Mouse (Mus musculus) limb, embryonic 12.5 days (tissue): ENCODE measurements around the gene Tmem14a. TPM values are rescaled to one million over a fixed set of nuclear protein-coding genes. Genes with fewer than 3 reads are reported as not detected.

Experiments used
- ATAC-seq: fragments of 200-750 bp; cut with Nextera tagmentation; 2 replicates; pipeline ENCODE4 v1.8.0; 2017; ENCODE audit warnings: low read depth, moderate TSS enrichment; ENCODE audit not compliant: insufficient number of reproducible peaks, insufficient read depth, low FRiP score, low TSS enrichment
- H3K27ac ChIP-seq: fragments of 300-500 bp; sonication (generic); 2 replicates; pipeline ENCODE4 v1.5.1; 2016; ENCODE audit warnings: mild to moderate bottlenecking, moderate library complexity
- H3K27me3 ChIP-seq: fragments of 300-500 bp; sonication (generic); 2 replicates; pipeline ENCODE4 v1.6.1; 2016; ENCODE audit warnings: mild to moderate bottlenecking, moderate library complexity
- H3K36me3 ChIP-seq: fragments of 300-500 bp; sonication (generic); 2 replicates; pipeline ENCODE4 v1.6.1; 2016; ENCODE audit warnings: mild to moderate bottlenecking, moderate library complexity
- H3K4me1 ChIP-seq: fragments of 300-500 bp; sonication (generic); replicated peaks from 2 replicates; pipeline ENCODE4 v1.6.1; 2016
- H3K4me2 ChIP-seq: fragments of 300-500 bp; sonication (generic); 2 replicates; pipeline ENCODE4 v1.6.1; 2016; ENCODE audit warnings: mild to moderate bottlenecking, moderate library complexity
- H3K4me3 ChIP-seq: fragments of 300-500 bp; sonication (generic); replicated peaks from 2 replicates; pipeline ENCODE4 v1.5.1; 2016; ENCODE audit warnings: mild to moderate bottlenecking
- H3K9ac ChIP-seq: fragments of 300-500 bp; sonication (generic); replicated peaks from 2 replicates; pipeline ENCODE4 v1.6.1; 2016; ENCODE audit warnings: mild to moderate bottlenecking, moderate library complexity
- H3K9me3 ChIP-seq: fragments of 300-500 bp; sonication (generic); 2 replicates; pipeline ENCODE4 v1.6.1; 2016; ENCODE audit warnings: mild to moderate bottlenecking, moderate library complexity
- whole genome bisulfite sequencing: fragments of 180-500 bp; shearing (Covaris S2); methylation state at CpG from one replicate; pipeline ENCODE4 v1.1.7; 2016; 5-methylcytosine and 5-hydroxymethylcytosine counted together
- polyA plus RNA-seq: library from polyadenylated mRNA; unstranded; fragments of >200 nt; fragmentation: Nextera tagmentation; extraction: Ambion mirVana; gene quantifications from 2 replicates; pipeline ENCODE4 v1.2.1, GENCODE M21; 2016

Tmem14a gene
- polyA plus RNA-seq, 1 experiment from 2014 or later = 9.1 TPM

DNA sequence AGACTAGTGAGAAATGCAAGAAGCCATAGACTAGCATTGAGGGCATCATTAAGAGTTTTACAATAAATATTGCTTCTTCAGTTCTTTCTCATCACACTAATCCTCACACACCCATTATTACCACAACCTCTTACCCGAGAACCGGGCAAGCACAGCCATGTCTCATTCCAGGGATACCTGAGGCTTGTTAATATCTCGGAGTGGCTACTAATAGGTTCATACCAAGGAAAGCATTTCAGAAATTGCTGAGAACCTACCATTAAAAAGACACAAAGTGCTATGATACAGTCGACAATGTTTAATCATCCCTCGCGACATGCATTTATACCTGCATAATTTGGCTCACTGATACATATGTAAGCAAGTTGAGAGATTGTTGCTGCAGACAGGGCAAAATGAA is 17.0 kb downstream of the Tmem14a start:
- H3K4me1 ChIP-seq = peaks cover 3% of the 10 kb centered on the region; the same call in 1 of the 2 replicates
- no peak overlapping the region for H3K9ac ChIP-seq
- H3K27me3 ChIP-seq = no peaks in the 10 kb centered on the region
- H3K9me3 ChIP-seq = no peaks in the 10 kb centered on the region
- no peak overlapping the region for H3K4me2 ChIP-seq
- ATAC-seq = no peak
- 90% methylated on average over 6 of the region's 6 CpGs for WGBS
- H3K27ac ChIP-seq = no peak overlapping the region
- no peak overlapping the region for H3K4me3 ChIP-seq
- H3K36me3 ChIP-seq = no peaks in the 10 kb centered on the region

DNA sequence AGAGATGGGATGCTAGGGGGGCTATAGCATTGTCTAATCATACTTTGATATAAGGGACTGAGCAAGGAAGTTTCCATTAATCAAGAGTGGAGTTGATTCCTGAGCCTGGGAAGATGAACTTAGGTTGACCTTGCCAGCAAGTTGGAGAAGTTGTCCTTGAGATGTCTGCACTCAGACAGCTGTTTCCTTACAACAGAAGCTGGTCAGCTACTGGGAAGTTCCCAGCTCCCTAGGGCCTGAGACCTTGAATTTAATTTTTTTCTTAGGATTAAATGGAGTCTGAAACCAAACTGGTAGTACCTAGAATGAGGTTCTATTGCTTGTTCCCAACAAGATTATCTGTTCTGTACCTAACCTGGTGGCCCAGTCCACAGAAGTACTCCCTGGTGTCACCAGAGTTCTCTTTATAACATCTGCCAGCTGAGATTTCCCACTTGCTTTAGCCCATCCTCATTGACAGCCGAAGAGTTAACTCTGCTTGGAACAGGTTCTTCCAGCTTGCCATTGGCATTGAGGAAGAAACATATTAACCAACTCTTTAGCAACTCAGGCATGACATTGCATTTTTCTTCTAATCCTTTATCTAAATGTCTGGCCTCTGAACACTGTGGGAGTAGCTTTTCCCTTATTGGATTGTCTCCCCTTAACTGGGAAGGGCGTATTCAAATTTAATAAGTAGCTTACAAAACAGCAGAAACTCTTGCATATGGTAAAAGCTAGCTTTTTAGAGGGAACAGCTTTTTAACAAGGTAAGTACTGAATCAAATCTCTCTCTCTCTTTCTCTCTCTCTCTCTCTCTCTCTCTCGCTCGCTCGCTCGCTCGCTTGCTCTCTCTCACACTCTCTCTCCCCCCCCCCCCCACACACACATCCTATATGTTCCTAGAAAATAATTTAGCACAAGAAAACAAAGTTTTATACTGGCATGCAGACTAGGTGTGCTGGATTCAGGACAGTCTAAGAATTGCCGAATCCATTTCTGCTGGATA is 21.8 kb downstream of the Tmem14a start, which contains the start of gene Gsta3:
TSS of gene Gsta3 (plus strand) at position 679 of the 988 bp plus-strand sequence.
- no peaks in the 10 kb centered on the region for H3K36me3 ChIP-seq
- H3K4me2 ChIP-seq = no peak within 1 kb of the TSS
- 89% methylated on average over 5 of the region's 8 CpGs for WGBS
- no peaks in the 10 kb centered on the region for H3K4me1 ChIP-seq
- H3K9me3 ChIP-seq = no peaks in the 10 kb centered on the region
- no peak for ATAC-seq
- H3K9ac ChIP-seq = no peak within 1 kb of the TSS
- no peaks in the 10 kb centered on the region for H3K27me3 ChIP-seq
- H3K4me3 ChIP-seq = no peak within 1 kb of the TSS
- no peak within 1 kb of the TSS for H3K27ac ChIP-seq

DNA sequence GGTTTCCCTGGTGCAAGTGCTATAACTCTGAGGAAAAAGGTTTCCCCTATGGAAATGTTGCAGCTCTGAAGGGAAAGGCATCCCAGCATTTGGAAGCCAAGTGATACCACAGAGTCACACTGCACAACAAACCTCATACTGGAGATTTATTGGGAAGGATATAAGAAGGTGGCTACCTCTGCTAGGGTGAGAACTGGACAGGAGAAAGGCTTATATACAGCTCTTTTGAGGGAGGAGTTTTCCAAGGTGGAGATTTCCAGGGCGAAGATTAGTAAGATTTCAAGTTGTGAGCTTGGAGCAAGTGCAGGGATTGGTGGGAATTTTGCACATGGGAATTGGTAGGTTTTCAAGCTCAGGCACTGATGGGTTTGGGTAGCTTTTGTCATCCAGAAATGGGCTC is 22.7 kb downstream of the Tmem14a start:
- no peaks in the 10 kb centered on the region for H3K36me3 ChIP-seq
- H3K9ac ChIP-seq = no peak overlapping the region
- no peak overlapping the region for H3K4me3 ChIP-seq
- 92% methylated on average over 1 of the region's 1 CpGs for WGBS
- H3K27me3 ChIP-seq = no peaks in the 10 kb centered on the region
- no peak overlapping the region for H3K27ac ChIP-seq
- no peaks in the 10 kb centered on the region for H3K4me1 ChIP-seq
- no peaks in the 10 kb centered on the region for H3K9me3 ChIP-seq
- ATAC-seq = no peak
- no peak overlapping the region for H3K4me2 ChIP-seq

DNA sequence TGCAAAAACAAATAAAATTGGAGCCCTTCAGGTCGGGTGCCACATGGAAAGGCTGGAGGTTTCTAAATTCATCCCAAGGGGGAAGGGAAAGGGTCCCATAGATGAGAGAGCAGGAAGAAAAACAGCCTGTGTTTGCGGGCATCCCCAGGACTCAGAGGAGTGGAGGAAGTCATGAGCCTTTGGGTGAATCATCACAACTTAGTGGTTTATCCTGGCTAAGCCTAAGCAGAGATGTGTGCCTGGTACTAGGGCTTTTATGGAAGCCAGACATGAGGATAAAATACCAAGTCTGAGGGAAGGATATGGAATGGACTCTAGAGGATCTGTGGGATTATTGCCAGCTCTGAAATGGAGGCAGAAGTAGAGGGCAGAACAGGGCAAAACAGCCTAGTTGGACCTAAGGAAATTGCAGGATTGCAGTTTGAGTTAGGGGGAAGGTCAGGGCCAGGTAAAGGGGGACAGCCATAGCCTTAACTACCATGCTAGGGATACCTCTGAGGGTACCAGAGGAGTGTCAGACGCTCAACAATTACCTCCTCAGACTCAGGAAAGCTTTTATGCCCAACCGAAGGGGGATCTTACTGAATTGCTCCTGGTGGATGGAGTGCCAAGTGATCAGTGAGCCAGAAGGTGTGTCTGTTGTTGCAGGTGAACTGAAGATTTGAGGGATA is 26.1 kb downstream of the Tmem14a start:
- Histone ChIP-seq H3K4me3 (no peak overlapping the region), H3K27ac (no peak overlapping the region), H3K9me3 (no peaks in the 10 kb centered on the region), H3K36me3 (no peaks in the 10 kb centered on the region), H3K9ac (no peak overlapping the region), H3K27me3 (no peaks in the 10 kb centered on the region), H3K4me1 (no peaks in the 10 kb centered on the region), H3K4me2 (no peak overlapping the region)
- ATAC-seq = no peak
- WGBS = 73% methylated on average over 4 of the region's 4 CpGs

DNA sequence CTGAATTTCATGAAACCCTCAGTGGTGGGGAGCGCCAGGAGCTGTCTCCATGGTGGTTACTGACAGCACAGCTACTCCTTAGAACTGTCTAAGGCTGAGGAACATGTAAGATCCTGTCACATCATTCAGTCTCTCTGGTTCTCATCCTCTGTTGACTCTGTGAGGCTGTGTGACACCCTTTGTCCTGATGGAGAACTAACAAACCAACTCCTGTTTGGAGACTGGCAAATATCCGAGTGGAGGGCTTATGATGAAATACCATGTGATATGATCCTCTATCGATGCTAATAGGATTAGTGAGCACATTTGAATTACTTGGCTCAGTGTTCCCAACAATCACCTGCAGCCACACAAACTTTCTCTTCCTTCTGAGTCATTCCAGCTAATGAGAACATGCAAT is 27.8 kb downstream of the Tmem14a start:
- H3K4me2 ChIP-seq = no peak overlapping the region
- no peak overlapping the region for H3K4me3 ChIP-seq
- H3K27me3 ChIP-seq = no peaks in the 10 kb centered on the region
- no peaks in the 10 kb centered on the region for H3K4me1 ChIP-seq
- H3K9me3 ChIP-seq = no peaks in the 10 kb centered on the region
- ATAC-seq = no peak
- 79% methylated on average over 3 of the region's 3 CpGs for WGBS
- H3K36me3 ChIP-seq = no peaks in the 10 kb centered on the region
- H3K9ac ChIP-seq = no peak overlapping the region
- H3K27ac ChIP-seq = no peak overlapping the region

DNA sequence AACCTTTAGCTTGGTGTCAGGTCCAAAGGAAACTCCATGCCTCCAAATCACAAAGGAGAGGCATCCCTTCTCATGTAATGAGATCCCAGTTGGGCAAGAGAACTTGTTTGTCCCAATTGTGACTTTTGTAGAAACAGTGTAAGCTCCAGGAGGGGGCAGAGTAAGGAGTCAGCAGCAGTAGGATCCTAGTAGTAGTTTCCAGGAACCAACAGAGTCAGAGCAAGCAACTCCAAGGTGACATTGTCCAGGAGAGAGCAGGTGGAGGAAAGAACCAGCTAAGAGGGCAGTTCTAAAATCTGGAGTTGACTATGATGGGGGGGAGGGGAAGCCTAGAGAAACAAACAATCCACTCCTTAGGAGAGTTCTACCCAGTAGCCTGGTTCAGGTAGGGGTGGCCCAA is 29.5 kb downstream of the Tmem14a start:
- H3K9ac ChIP-seq = no peak overlapping the region
- H3K27ac ChIP-seq = no peak overlapping the region
- H3K4me1 ChIP-seq = no peaks in the 10 kb centered on the region
- ATAC-seq = no peak
- no peaks in the 10 kb centered on the region for H3K9me3 ChIP-seq
- H3K4me2 ChIP-seq = no peak overlapping the region
- no peaks in the 10 kb centered on the region for H3K27me3 ChIP-seq
- H3K4me3 ChIP-seq = no peak overlapping the region
- H3K36me3 ChIP-seq = no peaks in the 10 kb centered on the region

DNA sequence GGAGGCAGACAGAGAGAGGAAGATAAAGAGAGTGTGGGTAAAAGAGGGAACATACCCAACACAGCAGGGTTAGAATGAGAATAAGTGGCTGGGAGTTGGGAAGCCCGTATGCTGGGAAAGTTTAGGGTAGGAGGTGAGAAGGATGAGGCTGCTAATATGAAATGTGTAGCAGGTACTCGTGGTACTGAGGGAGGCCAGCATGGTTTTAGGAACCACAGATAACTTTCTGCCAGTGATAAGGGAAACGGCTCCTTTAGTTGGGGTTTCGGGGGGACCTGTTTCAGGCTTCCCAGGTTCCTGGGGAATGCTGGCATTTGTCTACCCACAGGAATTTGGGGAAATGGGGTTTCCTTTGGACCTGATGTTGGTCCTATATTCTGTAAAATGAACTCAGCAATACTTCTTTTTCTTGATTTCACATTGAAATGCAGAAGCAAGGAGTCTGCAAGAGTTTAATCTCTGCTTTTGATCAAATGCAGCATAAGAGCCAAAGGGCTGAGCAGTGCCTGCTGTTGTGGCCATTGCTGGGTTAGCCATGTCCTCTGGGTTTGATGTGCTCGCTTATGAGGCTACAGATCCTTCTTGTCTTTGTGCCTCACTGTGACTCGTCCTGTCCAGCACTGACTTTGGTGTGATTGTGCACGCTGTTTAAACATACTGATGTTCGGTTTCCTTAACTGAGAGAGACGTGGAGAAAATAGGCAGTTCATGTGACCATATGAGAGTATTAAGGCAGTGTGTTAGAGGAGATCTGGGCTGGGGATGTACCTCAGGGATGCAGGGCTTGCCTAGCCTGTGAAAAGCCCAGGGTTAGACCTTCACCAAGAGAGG is 30.4 kb downstream of the Tmem14a start:
- Histone ChIP-seq H3K27ac (no peak overlapping the region), H3K36me3 (no peaks in the 10 kb centered on the region), H3K27me3 (no peaks in the 10 kb centered on the region), H3K9ac (no peak overlapping the region), H3K9me3 (no peaks in the 10 kb centered on the region), H3K4me2 (no peak overlapping the region), H3K4me3 (no peak overlapping the region), H3K4me1 (no peaks in the 10 kb centered on the region)
- 84% methylated on average over 9 of the region's 9 CpGs for WGBS
- no peak for ATAC-seq

DNA sequence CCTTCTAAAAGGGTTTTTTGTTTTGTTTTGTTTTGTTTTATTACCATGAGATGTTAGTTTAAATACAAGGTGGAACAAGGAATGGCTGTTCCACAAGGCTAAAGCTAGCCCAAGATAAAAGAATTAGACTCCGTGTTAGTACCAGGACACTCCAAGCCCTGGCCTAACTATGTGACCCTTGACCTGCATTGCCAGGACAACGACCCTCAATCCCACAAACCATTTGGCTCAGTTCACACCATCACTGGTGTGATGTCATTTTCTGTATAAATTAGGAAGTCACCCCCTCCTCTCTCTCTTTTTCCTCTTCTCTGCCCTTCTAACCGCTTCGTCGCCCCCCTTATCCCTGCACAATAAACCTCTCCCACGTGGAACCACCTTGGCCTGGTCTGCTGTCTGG is 33.3 kb downstream of the Tmem14a start:
- Histone ChIP-seq H3K9me3 (no peaks in the 10 kb centered on the region), H3K9ac (no peak overlapping the region), H3K27ac (no peak overlapping the region), H3K4me2 (no peak overlapping the region), H3K4me3 (no peak overlapping the region), H3K4me1 (no peaks in the 10 kb centered on the region), H3K36me3 (no peaks in the 10 kb centered on the region), H3K27me3 (no peaks in the 10 kb centered on the region)
- WGBS = 75% methylated on average over 6 of the region's 6 CpGs
- no peak for ATAC-seq

DNA sequence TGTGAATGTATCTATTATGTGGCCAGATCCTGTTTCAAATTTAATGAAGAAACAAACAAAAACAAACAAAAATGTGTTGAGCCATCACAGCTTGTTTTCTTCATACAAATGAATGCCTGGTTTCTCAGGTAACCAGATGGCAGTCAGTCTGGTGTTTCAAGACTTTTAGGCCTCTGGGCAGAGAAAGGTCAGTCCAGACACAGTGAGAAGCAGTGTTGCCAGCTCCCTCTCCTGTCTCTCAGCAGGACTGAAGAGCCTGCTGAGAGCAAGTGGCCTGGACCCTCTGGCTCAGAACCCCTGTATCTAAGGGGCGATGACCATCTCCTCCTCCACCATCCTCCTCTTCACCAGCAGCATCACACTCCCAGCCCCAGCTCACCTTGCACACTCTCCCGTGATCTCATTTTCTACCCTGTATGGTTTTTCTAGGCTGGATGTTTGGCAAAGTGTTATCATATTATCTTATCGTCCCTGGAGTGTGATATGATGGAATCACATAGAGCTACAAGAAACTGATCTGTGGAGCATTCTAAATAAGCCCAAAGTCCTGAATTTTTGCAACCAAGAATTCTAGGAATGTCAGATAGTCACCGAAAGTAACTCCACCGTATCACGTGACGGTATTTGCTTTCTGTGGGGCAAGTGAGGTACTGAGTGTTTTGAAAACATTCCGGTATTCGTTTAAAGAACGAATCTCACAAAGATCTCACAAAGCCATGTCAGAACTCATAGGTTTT is 34.4 kb downstream of the Tmem14a start:
- H3K9ac ChIP-seq = no peak overlapping the region
- 87% methylated on average over 10 of the region's 10 CpGs for WGBS
- no peak overlapping the region for H3K4me2 ChIP-seq
- H3K36me3 ChIP-seq = no peaks in the 10 kb centered on the region
- H3K4me3 ChIP-seq = no peak overlapping the region
- H3K9me3 ChIP-seq = no peaks in the 10 kb centered on the region
- H3K4me1 ChIP-seq = no peaks in the 10 kb centered on the region
- H3K27me3 ChIP-seq = no peaks in the 10 kb centered on the region
- no peak for ATAC-seq
- H3K27ac ChIP-seq = no peak overlapping the region

DNA sequence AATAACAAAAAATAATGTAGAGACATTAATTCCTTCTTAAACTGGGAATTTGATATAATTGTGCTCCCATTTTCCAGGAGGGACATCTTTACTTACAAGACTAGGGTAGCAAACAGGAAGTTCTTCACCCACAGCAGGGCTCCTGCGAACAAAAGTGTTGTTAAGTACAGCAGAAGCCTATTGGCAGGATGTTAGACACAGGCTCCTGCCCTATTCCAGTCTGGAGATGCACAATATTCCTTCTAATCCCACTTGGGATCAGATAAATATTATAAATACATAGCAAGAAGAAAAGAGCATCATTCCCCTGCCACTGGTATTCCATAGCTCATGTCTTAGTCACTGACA is 34.9 kb downstream of the Tmem14a start:
- Histone ChIP-seq H3K4me3 (no peak overlapping the region), H3K27me3 (no peaks in the 10 kb centered on the region), H3K9me3 (no peaks in the 10 kb centered on the region), H3K4me1 (no peaks in the 10 kb centered on the region), H3K4me2 (no peak overlapping the region), H3K9ac (no peak overlapping the region), H3K36me3 (no peaks in the 10 kb centered on the region), H3K27ac (no peak overlapping the region)
- no peak for ATAC-seq
- 78% methylated on average over 1 of the region's 1 CpGs for WGBS
